Comparison of ENCODE assay signal across 8 mouse cellular contexts in the genomic region with DNA sequence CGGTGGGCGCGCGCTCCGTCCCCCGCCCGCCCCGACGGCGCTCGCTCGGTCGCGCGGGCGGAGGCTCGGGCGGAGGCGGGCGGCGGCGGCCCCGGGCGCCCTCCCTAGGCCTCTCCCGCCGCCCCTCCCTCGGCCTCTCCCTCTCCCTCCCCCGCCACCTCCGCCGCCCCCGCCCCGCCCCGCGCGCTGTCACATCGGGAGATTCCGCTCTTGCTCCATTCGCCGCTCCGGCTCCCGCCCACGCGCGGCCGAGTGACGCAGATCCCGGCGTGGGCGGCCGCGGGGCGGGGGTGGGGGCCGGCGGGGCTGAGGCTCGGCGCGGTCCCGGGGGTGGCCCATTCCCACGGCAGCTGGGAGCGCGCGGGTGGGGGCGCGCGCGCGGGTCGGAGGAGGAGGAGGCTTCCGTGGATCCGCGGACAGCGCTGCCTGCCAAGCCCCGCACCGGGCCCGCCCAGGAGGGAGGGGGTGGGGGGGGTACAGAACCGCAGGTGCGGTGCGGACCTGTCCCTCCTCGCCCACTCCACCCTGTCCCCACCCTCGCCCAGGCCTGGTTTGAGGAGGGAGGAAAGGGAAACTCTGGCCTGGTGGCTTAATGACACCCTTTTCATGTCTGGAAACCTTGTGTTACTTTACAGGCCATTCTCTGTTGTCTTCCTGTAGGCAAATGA. TPM values are rescaled to one million over a fixed set of nuclear protein-coding genes. Genes with fewer than 3 reads are reported as not detected.
DNase-seq lines count a peak whose midpoint lies in the region; ATAC-seq lines count a peak whose summit lies in the region.

Gene Nab1, minus strand, starts transcription at position 366 of the 668 bp plus-strand sequence.

- H3K4me2 ChIP-seq in hindbrain, embryonic 12.5 days (replicated peaks) = peak within 1 kb of the TSS; percentile 82

- peak within 1 kb of the TSS; percentile 88 for H3K4me3 ChIP-seq in hindbrain, embryonic 12.5 days

- no peaks in the 10 kb centered on the region for H3K27me3 ChIP-seq in hindbrain, embryonic 12.5 days

- DNase-seq in Muller cell, postnatal 12 days (ENCODE audit: inconsistent ontology term) = peak; percentile 93
- DNase-seq in cerebellum, adult 9-10 months = peak; percentile 84
- DNase-seq in frontal cortex, postnatal 14 days (ENCODE audit: low spot score in 2 of 2) = peak; percentile 41 to 44
- peak; percentile 61 to 66 for DNase-seq in layer of hippocampus, postnatal 36 days
- peak; percentile 81 for DNase-seq in lung, postnatal 36 days
- DNase-seq in retina, embryonic 14.5 days (ENCODE audit: low spot score) = peak; percentile 61
- peak; percentile 75 to 82 for DNase-seq in thymus, postnatal 36 days

- no peaks in the 10 kb centered on the region for H3K36me3 ChIP-seq in hindbrain, embryonic 12.5 days

- H3K4me1 ChIP-seq in hindbrain, embryonic 12.5 days = peaks cover under 1% of the 10 kb centered on the region; the same call in 1 of the 2 replicates

- H3K9ac ChIP-seq in hindbrain, embryonic 12.5 days = peak within 1 kb of the TSS; percentile 80

- H3K27ac ChIP-seq in hindbrain, embryonic 12.5 days = peak within 1 kb of the TSS; percentile 70

- WGBS in hindbrain, embryonic 12.5 days = 3% methylated on average over 7 of the region's 80 CpGs

- no peaks in the 10 kb centered on the region for H3K9me3 ChIP-seq in hindbrain, embryonic 12.5 days (replicated peaks)

- ATAC-seq in hindbrain, embryonic 12.5 days (ENCODE audit: low FRiP score) = peak; percentile 92

RNA-seq across cellular contexts. Expression of gene Nab1, which starts in this region (rescaled TPM):
- 12.2 and 12.5 TPM in 2 replicates for polyA plus RNA-seq in hindbrain, embryonic 12.5 days (2016; fragmentation: Nextera tagmentation; extraction: Ambion mirVana)
- total RNA-seq in layer of hippocampus, postnatal 36 days (2021) = 10 to 100 TPM; 27.1 to 29.1 TPM

Comparison
In these comparisons a context has a peak if more than half of its experiments do, and no peak if none do; other contexts are left out.
1. Peak in every context shown above with its lines: DNase-seq, ATAC-seq, H3K4me3 ChIP-seq and H3K27ac ChIP-seq.
2. DNase-seq: peak in every context shown above with its lines; median percentile 93 in Muller cell, postnatal 12 days; 84 in cerebellum, adult 9-10 months; 81 in lung, postnatal 36 days; 78 in thymus, postnatal 36 days; 64 in layer of hippocampus, postnatal 36 days; 61 in retina, embryonic 14.5 days; 42 in frontal cortex, postnatal 14 days.